Mouse (Mus musculus) brain, adult 2 months (tissue): ENCODE measurements around the gene Olfr1308.

Experiments used
- DNase-seq: peaks from one replicate; pipeline ENCODE4 v3.0.0; 2011; ENCODE audit warnings: low read depth, low spot score

The Olfr1308 gene

DNA sequence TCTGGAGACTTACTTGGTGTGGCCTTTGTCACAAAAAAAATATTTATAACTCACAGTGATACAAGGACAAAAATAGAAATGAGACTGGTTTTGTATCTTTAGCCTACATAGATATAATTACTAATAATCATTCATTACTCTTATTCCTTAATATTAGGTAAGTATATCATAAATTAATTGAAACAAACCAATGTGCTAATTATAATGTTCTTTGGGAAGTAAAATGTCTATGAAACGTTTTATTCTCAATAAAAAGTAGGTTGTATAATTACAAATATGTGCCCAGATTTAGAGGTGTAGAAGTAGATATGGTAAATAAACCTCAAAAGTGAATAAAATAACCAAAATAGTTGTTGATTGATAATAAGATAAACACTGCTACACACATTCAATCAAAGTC lies at the start of gene Olfr1308:
Olfr1308 (minus strand) TSS at position 101 of the 400 bp plus-strand sequence.
- DNase-seq = no peak

DNA sequence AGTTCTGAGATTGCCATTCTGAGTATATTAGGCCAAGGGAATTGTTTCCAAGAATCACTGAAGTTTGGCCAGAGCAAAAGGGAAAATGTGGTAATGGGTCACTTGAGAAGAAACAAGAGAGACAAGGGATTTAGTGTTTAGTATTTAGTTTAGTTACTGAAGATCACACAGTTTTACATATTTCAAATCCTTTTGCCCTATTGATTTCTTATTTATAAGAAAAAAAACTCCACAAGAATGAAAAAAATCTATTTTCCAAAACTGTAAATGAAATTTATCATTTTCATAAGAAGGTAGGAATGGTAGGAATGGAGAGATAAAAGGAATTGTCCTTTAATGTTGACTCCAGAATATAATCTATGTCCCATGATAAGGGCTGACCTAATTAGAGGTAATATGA lies 47.9 kb upstream of the Olfr1308 start, which contains the start of gene Olfr1310:
Olfr1310 (minus strand) TSS at position 101 of the 400 bp plus-strand sequence.
- no peak for DNase-seq

DNA sequence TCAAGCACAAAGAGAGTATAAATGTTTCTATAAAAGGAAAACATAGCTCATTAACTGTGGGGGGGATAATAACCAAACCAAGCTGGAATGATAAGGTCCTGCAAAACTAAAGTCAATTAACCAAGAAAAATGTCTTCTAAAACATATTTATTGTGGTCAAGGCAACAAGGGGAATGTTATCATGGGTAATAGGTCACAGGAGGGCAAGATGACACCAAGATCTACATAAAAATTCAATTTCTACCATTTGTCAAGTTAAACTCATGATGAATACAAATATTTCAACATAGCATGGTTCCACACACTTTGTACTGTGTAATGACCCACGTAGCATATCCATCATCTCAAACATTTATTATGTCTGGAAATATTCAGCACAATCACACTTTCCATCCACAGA lies 25.4 kb upstream of the Olfr1308 start, which contains the start of gene Olfr1309:
Olfr1309 (minus strand) TSS at position 101 of the 400 bp plus-strand sequence.
- no peak for DNase-seq

DNA sequence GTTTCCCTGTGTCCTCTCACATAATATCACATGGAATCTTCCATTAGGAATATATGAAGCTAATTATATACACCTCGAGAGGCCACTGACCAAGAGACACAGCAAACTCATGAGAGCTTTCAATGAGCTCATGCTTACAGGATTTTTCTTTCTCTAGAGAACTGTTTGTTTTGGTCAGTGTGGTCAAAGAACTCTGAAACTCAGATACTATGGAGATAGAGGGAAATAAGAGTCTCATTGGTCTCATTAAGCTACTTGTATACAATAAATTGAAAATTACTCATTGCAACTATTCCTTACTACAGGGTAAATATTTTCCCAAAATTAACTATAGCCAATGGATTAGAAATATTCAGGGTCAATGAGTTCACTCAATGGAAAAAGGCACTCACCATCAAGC lies 15.4 kb downstream of the Olfr1308 start, which contains the start of gene Olfr1307:
Olfr1307 (minus strand) TSS at position 101 of the 400 bp plus-strand sequence.
- DNase-seq = no peak

DNA sequence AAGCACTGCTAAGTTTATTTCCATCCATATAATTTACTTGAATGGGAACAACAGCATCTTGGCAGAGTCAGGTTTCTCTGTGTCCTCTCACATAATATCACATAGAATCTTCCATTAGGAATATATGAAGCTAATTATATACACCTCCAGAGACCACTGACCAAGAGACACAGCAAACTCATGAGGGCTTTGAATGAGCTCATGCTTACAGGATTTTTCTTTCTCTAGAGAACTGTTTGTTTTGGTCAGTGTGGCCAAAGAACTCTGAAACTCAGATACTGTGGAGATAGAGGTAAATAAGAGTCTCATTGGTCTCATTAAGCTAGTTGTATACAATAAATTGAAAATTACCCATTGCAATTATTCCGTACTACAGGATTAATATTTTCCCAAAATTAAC lies 48.6 kb downstream of the Olfr1308 start, which contains the start of gene Olfr1306:
Olfr1306 (minus strand) TSS at position 101 of the 400 bp plus-strand sequence.
- no peak for DNase-seq
